Mouse (Mus musculus) ES-E14 (cell line): ENCODE results near the gene Ccl20.

ENCODE experiments used
- HCFC1 ChIP-seq: IDR thresholded peaks from 2 replicates; pipeline ENCODE4 v1.6.1; 2012; ENCODE audit warnings: low read length, inconsistent platforms, borderline replicate concordance; ENCODE audit not compliant: insufficient read depth
- MAFK ChIP-seq: IDR thresholded peaks from 2 replicates; pipeline ENCODE4 v1.6.1; 2014; ENCODE audit warnings: mild to moderate bottlenecking, low read depth, low read length, inconsistent platforms; ENCODE audit not compliant: insufficient read depth
- ZC3H11A ChIP-seq: IDR thresholded peaks from 2 replicates; pipeline ENCODE4 v1.6.1; 2012; ENCODE audit warnings: low read depth, mild to moderate bottlenecking, inconsistent platforms, low read length, borderline replicate concordance
- ZNF384 ChIP-seq: IDR thresholded peaks from 2 replicates; pipeline ENCODE4 v1.6.1; 2012; ENCODE audit warnings: low read depth, low read length, inconsistent platforms

- TF ChIP-seq ZNF384 = no peak
- TF ChIP-seq HCFC1 = no peak
- no peak for TF ChIP-seq ZC3H11A
- no peak for TF ChIP-seq MAFK
Measured at GRCm38 (mm10) chr1:83101891-83102290, 14.7 kb upstream of the Ccl20 start.
